Mouse (Mus musculus): Measurements from ENCODE around the gene Nfya.

DNA sequence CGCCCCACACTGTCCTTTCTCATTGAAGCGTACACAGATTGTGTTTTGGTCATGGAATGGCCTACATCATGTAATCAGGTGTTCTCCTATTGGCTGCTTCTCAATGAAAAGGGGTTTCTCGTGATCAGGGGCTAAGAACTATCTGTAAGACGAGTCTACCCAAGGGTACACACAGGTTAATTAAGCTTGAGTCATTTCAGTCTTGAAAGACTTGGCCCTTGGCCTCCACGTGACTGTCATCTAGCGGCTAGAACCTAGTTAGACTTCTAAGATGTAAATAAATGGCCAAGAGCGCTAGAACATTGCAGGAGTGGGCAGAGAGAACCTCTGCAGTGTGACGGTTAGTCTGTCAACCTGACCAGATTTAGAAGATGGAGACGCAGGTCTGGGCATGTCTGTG is 14.5 kb upstream of the Nfya start:
- TF ChIP-seq EP300 (IDR thresholded peaks at IDR 0.05; ENCODE audit: insufficient read depth, low read depth, low read length), result no peak
- no peak for TF ChIP-seq POLR2A (IDR thresholded peaks at IDR 0.05; ENCODE audit: insufficient read depth, low read depth, low read length)
